Mouse (Mus musculus) gastrocnemius, postnatal 4 days (tissue): Measurements from ENCODE around the gene Usp9x. TPM values are rescaled to one million over a fixed set of nuclear protein-coding genes. Genes with fewer than 3 reads are reported as not detected.

Experiments used
- DNase-seq, 2 experiments: peaks; one replicate each; pipeline ENCODE4 v3.0.0; 2021 to 2022; ENCODE audit warnings: low spot score in 2 of 2, mixed read lengths in 2 of 2
- long read RNA-seq, 2 experiments: library from polyadenylated mRNA; stranded (forward); transcript quantifications; one replicate each; pipeline ENCODE4 v2.0.0; 2021
- total RNA-seq, 2 experiments: library from RNA; stranded (reverse); gene quantifications; 2 replicates each; pipeline ENCODE4 v1.2.3; 2021

Gene Usp9x
- 100 to 1,000 TPM; 157 to 162 TPM for total RNA-seq
- long read RNA-seq, experiment 1, partial matches to known transcripts, result 16 of 18 reads
- long read RNA-seq, experiment 1, other reads (novel, unspliced or antisense), result 2 of 18 reads
- long read RNA-seq, experiment 2, partial matches to known transcripts, result 19 of 25 reads
- long read RNA-seq, experiment 2, other reads (novel, unspliced or antisense), result 6 of 25 reads

DNA sequence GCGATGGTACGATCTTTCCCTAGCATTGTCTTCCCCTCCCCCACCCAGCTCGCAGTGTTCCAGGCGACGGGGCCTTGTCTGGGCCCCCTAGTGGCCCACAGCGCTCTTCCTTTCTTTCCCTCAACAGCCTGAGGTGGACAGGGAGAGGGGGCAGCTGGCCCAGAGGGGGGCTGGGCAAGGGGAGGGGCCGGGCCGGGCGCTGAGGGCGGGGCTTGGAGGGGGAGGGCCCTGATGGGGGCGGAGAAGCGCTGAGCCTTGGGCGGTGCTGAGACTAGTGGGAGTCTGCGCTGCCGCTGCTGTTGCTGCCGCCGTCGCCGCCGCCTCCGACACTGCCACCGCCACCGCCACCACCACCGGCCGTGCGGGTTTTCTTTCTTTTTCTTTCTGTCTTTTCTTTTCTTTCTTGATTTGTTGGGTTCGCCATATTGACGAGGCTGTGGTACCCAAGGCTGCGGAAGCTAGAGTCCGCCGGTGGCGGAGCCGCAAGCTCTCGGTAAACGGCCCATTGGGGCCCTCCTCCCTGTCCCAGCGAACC, at the start of gene Usp9x:
Gene Usp9x (plus strand): TSS at position 258 of the 535 bp plus-strand sequence.
- DNase-seq, result peak; percentile 76 to 84

GRCm38 (mm10) chrX:13022547-13023310, 48.6 kb upstream of the Usp9x start:
- no peak for DNase-seq

GRCm38 (mm10) chrX:13024539-13025202, 46.6 kb upstream of the Usp9x start:
- DNase-seq, result no peak

DNA sequence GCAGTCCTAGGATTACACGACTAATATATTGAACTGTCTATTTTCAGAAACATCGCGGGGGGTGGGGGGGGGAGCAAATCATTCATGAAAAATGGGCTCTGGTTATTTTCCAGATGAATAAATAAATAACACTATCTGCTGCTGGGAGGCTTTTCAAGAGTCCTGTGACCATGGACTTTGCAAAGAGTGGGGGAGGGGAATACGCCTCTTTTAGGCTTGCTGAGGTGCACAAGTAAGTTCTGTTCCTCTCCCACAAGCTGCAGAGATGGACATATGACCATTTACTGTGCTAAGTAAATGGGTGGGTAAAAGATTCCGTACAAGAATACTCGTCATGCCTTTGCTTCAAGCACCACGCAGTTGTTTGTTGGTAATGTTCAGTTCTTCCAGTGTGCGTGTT, 46.0 kb upstream of the Usp9x start:
- no peak for DNase-seq

GRCm38 (mm10) chrX:13028156-13028555, 43.1 kb upstream of the Usp9x start:
- no peak for DNase-seq

GRCm38 (mm10) chrX:13029996-13030395, 41.3 kb upstream of the Usp9x start:
- no peak for DNase-seq

DNA sequence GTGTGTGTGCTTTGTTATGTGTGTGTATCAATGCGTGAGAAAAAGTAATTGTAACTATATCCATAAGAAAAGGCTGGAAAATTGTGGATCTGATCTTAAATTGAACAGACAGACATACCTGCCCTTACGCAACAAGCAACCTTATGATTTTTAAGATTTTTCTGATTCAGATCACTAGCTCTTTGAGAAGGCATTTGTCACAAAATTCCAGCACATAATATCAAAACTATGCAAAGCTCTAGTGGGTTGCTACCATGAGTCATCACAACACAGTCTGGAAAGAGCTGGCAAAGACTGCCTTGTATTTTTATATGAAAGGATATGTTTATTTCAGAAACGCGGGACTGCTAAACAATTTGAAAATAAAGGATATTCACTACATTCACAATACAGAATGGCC, 34.2 kb upstream of the Usp9x start:
- no peak for DNase-seq

GRCm38 (mm10) chrX:13039211-13039610, 32.1 kb upstream of the Usp9x start:
- no peak for DNase-seq

DNA sequence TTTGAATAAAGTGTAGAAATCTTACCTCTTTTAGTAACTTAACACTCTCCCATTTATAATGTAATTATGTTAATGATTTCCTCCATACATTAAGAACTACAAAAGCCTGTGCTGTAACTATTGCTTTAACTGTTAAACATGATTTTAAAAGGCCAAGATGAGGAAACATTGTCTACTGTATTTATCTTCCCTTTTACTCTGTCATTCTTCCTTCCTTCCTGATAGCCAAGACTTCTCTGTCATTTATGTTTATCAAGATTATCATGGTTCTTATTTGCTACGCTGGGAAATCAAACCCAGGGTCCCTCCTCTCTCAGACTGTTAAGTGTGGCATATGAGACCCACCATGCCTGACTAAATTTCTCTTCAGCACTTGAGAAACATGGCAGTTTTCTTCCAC, 30.9 kb upstream of the Usp9x start:
- DNase-seq, result no peak

DNA sequence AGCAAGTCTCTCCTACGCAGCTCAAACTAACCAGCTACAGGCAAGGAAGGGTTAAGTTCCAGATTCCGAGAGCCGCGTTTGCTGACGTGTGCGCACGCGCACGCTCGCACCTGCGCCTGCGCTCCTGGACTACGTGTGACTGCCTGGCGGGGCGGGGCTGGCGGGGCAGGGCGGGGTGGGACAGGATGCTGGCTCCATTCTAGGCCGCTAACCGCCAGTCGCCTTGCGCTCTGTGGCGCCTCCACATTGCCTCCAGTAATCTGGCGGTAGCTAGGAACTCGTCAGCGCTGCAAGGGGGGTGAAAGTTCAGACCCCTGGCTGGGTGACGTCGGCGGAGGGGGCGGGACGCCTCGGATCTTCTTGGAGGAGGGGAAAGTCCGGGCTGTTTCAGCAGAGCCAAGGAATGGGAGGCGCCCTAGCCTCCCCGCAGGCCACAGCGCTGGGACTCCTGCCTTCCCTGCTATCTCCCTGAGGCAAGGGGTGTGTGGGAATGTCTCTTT, 29.6 kb upstream of the Usp9x start:
- DNase-seq, result peak; percentile 88 to 91

DNA sequence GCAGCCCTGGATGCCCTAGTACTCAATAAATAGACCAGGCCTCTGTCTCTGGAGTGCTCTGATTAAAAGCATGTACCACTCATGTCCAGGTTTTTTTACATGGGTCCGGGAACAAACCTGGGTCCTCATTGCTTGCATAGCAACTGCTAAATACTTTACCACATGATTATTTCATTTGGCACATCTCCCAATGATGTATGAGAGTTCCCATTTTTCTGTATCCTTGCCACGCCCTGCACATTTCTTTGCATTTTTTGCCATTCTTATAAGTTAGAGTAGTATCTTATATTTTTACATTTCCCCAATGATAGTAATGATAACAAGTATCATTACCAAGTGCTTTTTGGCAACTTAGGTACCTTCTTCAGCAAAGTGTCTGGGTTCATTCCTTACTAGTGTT, 27.5 kb upstream of the Usp9x start:
- DNase-seq, result no peak

- no peak for DNase-seq
Measured at GRCm38 (mm10) chrX:13044666-13045065, 26.6 kb upstream of the Usp9x start.

- no peak for DNase-seq
Measured at GRCm38 (mm10) chrX:13046893-13047435, 24.3 kb upstream of the Usp9x start.

DNA sequence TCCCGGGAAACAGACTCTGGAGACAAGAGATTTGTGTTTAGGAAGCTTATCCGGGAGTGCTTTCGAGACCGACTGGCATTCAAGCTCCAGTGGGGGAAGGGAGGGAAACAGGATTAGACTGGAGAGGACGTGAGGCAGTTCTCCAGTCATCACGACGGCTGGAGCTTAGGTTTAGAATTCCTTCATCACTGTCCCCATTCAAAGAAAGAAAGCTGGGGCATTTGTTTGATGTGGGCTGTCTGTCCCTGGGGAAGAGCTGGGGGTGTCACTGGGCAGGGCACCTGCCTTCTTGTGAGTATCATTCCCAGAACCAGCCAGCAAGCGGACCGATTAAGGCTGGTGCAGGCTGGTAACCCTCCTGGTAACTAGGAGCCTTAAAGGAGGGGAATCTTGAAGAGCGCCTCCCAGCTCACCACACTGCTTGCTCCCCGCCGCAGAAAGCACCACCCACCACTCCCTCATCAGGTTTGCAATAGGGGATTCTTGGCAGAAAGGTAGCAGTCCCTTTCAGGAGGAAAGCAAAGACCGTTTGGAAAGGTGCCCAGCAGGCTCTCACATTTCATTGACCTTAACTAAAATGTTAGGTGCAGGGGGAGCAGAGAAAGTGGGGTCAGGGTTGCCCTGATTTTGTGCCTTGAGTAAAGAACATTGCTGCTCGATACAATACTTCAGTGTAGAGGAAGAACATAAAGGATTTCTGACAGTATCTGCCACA, 23.5 kb upstream of the Usp9x start:
- DNase-seq, result no peak

DNA sequence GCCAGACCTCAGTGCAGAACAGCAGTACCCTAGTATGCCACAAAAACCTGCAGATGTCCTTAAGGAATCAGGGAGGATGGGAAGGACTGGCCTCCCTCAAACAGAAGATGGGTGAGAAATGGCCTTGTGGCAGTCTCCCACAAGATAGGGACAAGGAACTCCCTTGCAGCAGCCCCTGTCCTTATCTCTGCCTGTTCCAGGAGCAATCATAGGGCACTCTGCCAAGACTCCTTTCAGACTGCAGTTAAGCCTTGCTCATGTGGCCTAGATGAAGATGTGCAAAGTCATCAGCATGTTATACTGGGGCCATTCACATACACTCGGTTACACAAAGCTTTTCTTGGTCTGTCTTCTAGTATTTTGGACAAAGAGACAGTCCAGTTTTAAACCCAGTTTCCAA, 16.7 kb upstream of the Usp9x start:
- no peak for DNase-seq

DNA sequence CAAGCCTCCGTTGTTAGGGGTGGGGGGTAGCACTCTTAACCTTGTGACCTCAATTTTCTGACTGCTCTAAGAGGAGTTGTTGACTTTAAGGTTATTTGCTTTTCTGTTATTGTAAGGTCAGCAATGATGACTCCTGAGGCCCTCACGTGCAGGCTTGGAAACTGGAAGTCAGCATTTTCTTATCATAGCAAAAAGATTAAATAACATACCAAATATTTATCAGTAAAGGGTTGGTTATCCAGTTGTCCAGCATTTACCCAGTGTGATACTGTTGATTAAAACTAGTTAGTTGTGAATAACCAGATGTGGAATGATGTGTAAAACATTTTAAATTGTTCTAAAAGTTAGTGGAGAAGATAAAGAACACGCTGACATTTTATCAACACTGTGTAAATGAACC, 9.3 kb upstream of the Usp9x start:
- no peak for DNase-seq

DNA sequence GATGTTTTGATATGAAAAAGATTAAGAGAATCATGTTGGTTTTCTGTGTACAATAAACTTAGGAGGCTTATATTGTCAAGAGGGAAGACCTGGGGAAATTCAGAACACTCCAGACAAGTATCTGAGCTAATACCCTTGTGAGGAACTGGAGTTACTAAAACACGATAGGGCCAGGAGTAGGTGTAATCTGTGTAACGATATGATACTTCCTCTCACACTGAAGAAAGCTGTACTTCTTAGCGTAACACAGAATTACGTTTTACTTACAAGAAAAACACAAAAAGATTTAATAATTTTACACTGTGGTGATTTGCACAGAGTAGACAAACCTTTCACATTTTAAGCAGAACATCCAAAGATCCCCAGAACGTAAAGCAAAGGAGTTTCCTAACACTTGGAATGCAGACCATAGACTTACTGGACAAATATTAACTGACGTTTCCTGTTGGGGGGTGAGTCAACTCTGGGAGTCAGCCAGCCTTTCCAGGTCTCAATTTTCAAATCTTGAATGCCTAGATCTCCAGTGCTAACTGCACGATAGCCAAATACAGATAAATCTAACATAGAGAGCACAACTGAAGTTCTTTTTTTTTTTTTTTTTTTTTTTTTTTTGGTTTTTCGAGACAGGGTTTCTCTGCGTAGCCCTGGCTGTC, 6.9 kb upstream of the Usp9x start:
- DNase-seq, result no peak

DNA sequence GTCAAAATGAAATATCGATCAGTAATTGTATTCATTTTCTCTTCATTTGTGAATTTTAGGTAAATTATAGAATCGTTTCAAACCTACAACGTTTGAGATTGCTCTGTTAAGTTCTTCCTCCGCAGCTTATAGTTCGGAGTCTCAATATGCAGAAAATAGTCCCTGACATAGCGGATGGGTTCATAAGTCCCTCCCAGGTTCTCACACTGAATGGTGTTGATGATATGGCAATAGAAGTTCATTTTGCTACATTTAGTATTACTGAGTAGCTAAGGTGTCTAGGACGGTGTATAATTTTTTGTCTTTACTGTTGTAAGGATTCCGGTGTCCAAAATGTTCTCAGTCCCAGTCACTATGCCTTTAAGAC, 1.1 kb upstream of the Usp9x start:
- no peak for DNase-seq

DNA sequence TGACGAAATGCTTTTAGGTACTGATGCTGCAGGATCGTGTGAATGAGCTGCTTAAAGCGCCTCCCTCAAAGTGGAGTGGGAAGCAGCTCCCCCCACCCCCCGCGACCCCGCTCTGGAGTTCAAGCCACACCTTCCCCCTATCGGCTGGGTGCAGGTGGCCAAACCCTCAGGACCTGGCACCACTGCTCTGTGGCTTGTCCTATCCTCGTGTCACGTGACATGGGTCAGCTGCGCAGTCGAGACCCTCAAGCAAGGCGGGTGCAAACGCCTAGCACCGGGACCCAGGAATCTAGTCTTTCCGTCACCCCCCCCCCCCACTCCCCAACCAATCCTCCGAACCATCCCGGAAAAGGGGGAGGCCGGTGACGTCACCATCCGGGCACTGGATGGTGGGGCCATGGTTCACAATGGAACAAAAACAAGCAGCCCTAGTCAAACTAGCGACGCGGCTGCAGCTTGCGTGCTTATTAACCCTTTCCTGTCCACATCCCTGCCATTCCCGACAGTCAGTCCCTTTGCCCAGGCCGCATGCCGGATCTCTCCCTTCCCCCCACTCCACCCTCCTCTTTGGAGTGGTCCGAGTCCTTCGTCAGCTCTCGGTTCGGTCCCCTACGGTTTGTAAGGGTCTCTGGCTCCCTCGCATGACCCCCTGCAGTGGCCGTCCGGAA, 591 bp upstream of the Usp9x start:
- DNase-seq, result peak; percentile 73 to 88
